Mouse (Mus musculus): ENCODE results near the gene Scgb1c1.
A peak's percentile ranks its signal among the peaks of the same experiment; 100 is the strongest.

Scgb1c1 gene

DNA sequence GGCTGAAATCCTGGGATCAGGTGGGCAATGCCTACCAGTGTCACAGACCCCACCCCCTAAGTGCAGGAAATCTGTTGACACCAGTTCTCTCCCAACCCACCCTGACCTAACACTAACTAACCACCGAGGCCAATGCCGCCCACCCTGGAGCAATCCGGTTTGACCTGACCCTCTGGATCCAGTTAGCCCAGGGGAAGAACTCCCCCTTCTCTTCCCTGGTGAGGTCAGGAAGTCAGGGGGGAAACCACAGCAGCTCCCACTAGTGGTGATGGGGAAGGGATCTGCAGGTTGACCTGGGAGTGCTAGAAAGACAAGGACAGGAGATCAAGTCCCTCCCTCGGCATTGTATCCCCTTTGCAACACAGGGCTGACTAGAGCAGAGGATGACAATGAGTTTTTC lies 336 bp downstream of the Scgb1c1 start:
- no peak for DNase-seq

GRCm38 (mm10) chr7:140846676-140847075 lies 1.3 kb downstream of the Scgb1c1 start:
- no peak for DNase-seq

DNA sequence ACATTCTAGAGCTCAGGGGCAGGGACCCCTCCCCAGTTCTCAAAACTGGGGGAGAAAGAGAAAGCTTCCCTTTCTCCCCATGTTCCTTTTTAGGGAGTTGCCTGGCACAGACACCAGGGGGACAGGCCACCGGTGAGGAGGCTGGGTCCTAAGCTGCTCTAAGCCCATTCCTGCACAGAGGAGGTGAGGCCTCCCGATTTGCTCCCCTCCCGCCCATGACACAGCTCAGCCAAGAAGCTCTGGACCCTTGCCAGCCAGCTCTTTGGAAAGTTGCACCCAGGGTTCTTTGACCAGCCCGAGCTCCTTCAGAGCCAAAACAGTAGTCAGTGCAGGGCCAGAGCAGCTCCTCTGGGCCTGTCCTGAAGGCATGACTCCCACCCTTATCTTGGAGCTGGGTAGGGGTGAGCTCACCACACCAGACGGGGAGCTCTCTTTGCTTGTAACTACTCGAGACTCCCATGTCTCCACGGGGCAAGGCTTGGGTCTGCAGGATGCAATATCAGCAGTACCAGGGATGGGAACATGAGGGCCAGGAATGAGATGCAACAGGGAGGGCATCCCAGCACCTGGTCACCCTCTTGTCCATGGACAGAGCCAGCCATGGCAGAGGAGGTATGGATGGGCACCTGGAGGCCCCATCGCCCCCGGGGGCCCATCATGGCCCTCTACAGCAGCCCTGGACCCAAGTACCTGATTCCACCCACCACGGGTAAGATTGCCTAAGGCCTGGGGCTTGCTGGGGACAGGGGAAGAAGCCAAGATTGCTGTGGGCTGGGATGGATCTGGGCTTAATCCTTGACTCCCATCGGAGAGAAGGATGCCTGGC lies 2.6 kb downstream of the Scgb1c1 start, which contains the start of gene Odf3:
Gene Odf3, plus strand, starts transcription at position 51 of the 826 bp plus-strand sequence.
- no peak for DNase-seq

DNA sequence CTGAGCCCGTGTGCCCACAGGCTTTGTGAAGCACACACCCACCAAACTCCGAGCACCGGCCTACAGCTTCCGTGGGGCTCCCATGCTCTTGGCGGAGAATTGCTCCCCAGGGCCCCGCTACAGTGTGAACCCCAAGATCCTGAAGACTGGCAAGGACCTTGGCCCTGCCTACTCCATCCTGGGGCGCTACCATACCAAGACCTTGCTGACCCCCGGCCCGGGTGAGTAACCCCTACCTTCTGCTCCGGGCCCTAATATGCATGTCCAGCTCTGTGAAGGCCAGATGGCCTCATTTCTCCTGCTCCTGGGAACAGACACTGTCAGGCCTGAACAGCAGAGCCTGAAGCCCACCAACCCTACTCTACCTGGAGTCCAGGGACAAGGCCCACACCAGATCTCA lies 3.2 kb downstream of the Scgb1c1 start:
- DNase-seq, result no peak

GRCm38 (mm10) chr7:140851916-140852315 lies 6.6 kb downstream of the Scgb1c1 start:
- DNase-seq, result no peak

GRCm38 (mm10) chr7:140853386-140853785 lies 8.0 kb downstream of the Scgb1c1 start:
- no peak for DNase-seq

GRCm38 (mm10) chr7:140854483-140854882 lies 9.1 kb downstream of the Scgb1c1 start:
- no peak for DNase-seq

- DNase-seq, result no peak
Measured at GRCm38 (mm10) chr7:140855181-140855580, 9.8 kb downstream of the Scgb1c1 start.

GRCm38 (mm10) chr7:140855860-140856784 lies 10.8 kb downstream of the Scgb1c1 start, which contains the start of gene Gm45785:
TSS of gene Gm45785 (minus strand) at chr7:140856331.
- DNase-seq, result peak; percentile 48 to 57

GRCm38 (mm10) chr7:140856785-140857549 lies 11.6 kb downstream of the Scgb1c1 start, which contains the start of gene Ric8a:
TSS of gene Ric8a (plus strand) at chr7:140856957.
- DNase-seq, result peak; percentile 78 to 84

DNA sequence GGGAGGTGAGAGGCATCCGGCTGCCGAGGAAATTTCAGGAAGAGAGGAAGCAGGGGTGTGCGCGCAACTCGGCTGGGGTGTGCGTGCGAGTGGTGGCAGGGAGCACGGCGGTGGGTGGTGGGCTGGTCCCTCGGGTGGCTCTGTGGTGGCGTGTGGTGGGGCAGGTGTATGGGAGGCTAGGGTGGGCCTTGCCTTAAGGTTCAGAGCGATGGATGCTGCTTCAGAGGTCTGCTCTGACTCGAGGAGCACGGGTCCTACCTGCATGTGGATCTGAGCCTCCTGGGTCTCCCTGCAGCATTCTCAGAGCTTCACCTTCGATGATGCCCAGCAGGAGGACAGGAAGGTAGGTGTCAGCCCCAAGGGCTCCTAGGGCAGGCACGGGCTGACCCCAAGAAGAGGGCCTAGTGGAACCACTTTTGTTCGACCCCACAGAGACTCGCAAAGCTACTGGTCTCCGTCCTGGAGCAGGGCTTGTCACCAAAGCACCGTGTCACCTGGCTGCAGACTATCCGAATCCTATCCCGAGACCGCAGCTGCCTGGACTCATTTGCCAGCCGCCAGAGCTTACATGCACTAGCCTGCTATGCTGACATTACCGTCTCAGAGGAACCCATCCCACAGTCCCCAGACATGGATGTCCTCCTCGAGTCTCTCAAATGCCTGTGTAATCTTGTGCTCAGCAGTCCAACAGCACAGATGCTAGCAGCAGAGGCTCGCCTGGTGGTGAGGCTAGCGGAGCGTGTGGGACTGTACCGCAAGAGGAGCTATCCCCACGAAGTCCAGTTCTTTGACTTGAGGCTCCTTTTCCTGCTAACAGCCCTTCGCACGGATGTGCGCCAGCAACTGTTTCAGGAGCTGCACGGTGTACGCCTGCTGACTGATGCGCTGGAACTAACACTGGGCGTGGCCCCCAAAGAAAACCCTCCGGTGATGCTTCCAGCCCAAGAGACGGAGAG lies 12.5 kb downstream of the Scgb1c1 start, which contains the start of gene Bet1l:
Gene Bet1l, minus strand, starts transcription at position 28 of the 956 bp plus-strand sequence.
- DNase-seq, result peak; percentile 16 to 35

DNA sequence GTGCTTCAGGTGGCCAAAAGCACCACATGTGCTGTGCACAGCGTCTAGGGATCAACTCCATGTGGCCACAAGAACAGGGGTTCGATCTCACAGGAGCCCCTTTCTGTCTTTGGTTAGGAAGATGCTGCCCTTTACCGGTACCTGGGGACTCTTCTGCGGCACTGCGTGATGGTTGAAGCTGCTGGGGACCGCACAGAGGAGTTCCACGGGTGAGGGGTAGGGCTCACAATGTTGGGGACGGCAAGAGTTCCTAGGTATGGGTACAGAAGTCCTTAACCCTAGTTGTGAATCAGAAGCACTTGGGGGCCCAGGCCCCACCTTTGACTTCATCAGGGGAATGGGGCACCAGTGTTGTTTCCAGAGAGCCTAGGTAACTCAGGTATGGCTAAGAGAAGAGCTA lies 13.4 kb downstream of the Scgb1c1 start:
- no peak for DNase-seq

DNA sequence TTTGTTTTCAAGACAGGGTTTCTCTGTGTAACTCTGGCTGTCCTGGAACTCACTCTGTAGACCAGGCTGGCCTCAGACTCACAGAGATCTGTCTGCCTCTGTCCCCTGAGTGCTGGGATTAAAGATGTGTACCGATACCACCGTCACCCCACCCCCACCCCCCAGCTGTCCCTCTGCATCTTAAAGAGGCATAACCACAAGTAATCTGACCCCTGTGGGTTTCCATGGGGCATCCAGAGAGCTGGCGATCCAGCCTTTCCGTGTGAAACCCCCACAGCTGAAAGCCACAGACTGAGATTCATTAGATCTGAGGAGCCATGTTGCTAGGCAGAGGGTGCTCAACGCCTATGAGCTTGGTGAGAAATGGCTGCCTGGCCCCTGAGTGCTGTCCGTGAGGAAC lies 14.7 kb downstream of the Scgb1c1 start:
- DNase-seq, result no peak

DNA sequence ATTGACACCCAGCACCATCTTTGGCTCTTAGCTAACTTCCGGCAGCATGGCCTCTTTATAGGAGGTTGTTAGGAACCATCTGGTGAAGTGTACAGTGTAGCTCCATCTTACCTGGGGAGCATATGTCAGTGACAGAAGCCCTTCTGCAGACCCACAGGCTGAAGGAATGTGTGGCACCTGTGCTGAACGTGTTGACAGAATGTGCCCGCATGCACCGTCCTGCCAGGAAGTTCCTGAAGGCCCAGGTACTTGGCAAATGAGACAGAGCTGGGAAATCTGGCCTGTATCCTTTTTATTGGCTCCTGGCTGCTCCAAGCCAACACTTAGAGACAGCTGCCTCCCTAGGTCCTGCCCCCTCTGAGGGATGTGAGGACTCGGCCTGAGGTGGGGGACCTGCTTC lies 15.4 kb downstream of the Scgb1c1 start:
- no peak for DNase-seq

DNA sequence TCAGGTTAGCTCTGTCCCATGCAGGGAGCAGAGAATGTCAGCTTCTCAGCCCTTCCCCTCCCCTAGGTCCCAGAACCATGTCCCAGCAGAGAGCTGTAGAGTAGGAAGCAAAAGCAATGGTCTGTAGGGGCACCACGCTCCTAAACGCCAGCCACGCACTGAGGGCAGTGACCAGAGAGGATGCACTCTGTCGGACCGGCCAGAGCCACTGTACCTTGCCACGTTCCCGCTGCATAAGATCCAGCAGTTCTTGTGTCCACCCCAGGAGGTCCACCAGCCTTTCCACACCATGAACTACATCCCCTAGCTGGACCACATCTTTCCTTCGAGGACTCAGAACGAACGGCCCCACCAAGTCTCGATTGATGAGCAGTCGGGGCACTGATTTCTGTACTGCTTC lies 19.4 kb downstream of the Scgb1c1 start:
- no peak for DNase-seq

DNA sequence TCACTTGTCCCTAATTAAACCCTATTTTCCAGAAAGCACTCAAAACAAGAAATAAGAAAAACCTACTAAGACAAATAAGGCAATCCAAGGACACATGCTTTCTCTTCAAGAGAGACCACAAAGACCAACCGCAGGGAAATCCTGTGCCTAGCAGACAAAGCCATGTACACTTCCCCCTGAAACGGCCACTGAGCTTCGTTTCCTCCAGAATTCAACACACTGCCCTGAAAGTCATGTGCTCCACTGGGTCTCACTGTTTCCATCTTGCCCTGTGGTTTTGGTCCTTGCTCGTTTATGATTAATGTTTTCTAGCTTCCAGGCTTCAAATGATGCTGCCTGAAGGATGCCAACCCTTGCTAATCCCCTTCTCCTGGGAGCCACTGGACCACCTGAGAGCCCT lies 28.9 kb downstream of the Scgb1c1 start:
- no peak for DNase-seq

- no peak for DNase-seq
Measured at GRCm38 (mm10) chr7:140877364-140877763, 32.0 kb downstream of the Scgb1c1 start.

- no peak for DNase-seq
Measured at GRCm38 (mm10) chr7:140879355-140879754, 34.0 kb downstream of the Scgb1c1 start.

DNA sequence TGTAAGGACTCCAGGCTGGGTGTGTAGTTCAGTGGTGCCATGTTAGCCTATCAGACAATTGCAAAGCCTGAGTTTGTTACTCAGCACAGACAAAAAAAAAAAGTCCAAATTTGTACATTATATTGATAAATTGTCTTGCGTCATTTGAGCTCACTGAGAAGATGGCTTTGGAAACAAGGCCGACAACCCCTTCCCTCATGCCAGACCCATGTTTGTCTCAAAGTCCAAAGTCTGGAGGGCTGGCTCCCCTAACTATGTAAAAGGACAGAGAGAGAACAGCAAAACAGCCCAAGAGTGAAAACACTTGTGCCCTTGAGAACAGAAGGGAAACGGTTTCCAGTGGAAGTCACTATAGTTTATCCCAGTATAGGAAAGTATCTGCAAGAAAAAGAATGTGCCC lies 35.1 kb downstream of the Scgb1c1 start:
- no peak for DNase-seq

DNA sequence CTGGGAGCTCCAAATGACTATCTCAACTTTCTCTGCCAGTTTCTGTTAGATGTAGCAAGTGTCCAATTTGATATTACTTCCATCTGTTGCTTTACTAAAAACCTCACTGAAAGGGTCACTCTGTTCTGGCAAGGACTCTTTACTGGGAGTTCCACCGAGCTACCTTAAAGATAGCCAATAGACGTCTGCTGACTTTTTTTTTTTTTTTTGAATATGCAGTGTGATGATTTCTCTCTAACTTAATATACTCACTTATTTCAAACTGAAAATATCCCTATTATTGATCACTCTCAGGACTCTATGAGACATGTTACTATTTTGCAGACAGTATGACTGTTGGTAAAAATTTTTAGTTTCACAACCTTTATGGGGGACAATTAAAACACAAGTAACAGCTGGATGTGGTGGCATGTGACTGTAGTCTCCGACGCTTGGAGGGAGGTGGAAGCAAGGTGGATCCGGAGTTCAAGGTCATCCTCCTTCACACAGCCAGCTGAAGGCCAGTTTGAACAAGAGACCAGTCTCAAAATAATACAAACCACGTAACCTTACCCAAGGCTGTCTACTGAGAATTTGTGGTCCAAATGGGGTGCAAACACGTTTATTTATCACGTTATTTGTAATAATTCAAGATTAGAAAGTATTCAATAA lies 35.6 kb downstream of the Scgb1c1 start:
- DNase-seq, result no peak

Data from thymus, adult 18-20 months (tissue).